Mouse (Mus musculus): ENCODE results near the gene Xbp1.
"Not testable (repeated sequence)": the region's sequence is repeated elsewhere in the genome, so short reads cannot be mapped to it uniquely, and the experiment has no call there.

The Xbp1 gene

DNA sequence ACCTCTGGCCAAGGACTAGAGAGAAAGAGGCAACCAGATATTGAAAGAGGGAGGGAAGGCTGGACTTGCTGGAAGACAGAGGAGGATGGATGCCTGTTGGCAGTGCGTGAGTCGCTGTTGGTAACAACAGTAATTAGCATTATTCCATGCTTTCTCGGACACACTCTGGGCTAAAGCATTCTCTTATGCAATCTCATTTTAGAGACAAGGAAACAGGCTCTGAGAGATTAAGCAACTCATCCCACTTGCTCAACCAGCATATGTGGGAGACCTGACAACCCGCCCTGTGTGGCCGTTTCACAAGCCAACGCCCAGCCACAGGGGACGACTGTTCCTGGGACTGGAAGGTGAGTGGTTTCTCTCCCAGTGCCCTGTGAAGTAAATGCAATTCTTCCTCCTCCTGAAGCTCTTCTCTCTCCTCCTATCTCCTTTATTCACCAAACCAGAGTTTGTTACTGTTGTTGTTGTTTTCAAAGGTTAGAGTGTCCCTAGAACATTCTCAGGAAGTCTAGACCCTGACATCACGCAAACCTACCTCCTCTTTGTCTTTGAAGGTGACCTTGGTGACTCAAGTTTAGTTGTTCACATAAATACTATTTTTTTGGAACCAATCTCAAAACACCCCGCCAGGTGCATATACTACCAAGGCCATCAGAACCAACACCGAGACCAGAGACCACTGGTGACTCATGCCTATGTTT, 18.0 kb upstream of the Xbp1 start:
- no peak for DNase-seq (ENCODE audit: low read depth)

DNA sequence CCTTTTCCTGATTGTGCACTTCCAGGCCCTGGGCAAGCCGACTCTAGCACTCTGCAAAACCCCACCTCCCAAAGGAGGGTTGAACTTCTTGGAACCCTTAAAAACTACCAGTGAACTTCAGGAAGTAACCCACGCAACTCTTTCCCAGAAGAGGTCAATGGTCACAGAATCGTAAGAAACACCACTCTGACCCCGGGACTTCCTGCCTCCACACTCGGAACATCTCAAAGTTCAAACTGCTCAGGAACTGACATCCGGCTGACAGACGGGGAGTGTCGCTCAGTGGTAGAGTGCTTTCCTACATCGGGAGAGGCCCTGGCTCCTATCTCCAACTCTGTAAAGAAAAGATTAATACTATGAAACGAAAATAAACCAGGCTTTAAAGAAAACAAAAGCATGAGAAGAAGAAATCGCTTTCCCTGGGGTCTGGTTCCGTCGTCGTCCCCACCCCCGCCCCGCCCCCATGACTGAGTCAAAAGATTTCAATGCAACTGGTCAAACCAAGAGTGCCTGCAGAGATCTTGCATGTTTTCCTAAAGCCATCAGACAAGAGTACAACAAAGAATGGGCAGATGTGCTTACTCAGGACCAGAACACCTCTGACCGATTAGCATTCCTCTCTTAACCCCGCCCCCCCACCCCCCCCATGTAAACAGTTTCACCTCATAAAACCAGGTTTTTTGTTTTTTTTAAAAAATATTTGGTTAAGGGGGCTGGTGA, 14.4 kb upstream of the Xbp1 start:
- no peak for DNase-seq (ENCODE audit: low read depth)

DNA sequence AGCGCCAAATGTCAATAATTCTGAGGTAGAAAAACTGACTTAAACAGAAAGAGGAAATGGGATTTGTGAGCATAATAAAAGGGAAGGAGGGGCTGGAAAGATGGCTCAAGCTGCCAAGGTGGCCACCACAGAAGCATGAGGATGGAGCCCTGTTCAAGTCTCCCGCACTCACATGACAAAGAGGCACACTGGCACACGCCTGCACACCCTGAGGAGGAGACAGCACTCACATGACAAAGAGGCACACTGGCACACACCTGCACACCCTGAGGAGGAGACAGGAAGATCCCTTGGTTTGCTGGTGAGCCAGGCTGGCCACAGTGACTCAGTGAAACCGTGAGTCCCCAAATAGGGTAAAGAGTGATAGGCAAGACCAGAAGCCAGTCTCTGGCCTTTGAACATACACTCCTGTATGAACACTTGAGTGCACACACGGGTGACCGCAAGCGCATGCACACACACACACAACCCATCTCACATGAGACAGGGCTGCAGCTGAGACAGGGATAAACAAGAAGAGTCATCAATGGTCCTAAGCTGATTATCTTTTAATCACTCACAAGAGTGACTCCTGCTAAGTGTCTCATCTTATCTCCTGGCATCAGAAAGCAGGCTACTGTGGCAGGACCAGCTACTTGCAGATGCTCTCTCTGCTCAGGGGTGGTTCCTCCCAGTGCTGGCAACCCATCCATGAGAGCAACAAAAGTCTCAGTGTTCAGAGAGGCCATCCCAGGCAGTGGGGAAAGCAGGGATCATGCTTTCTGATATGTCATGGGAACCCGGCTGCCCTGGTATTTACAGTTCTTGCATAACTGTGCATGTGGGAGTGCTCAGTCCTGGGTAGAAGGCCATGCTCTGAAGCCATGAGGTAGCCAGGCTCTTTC, 11.0 kb upstream of the Xbp1 start:
- peak; percentile 65 for DNase-seq (ENCODE audit: low read depth)

DNA sequence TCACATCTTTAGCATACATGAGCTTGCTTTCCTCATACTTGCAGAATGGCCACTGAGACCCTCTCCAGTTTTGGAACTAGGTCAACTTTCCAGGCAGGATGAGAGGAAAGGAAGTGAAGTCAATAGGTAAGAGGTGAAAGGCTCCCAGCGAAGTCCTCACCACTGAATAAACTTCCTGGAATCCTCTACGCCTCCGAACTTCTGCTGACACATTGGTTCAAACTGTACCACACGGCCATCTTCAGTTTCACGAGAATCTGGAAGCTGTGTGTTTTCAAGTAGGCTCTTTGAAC, 10.4 kb upstream of the Xbp1 start:
- no peak for DNase-seq (ENCODE audit: low read depth)

DNA sequence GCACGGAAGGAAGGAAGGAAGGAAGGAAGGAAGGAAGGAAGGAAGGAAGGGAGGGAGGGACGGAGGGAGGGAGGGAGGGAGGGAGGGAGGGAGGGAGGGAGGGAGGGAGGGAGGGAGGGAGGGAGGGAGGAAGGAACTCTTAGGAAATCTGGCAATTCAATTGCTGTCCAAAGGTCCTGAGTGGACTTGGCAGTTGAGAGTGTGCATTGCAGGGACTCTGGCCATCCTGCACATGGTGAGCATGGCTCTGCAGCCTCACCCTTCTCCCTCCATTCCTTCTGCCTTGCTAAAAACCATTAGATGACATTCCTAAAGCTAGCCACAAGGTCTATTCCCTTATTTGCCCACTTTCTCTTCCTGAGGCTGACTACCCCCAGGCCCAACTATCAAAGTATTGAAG, 9.8 kb upstream of the Xbp1 start:
- DNase-seq (ENCODE audit: low read depth): not testable (repeated sequence)

DNA sequence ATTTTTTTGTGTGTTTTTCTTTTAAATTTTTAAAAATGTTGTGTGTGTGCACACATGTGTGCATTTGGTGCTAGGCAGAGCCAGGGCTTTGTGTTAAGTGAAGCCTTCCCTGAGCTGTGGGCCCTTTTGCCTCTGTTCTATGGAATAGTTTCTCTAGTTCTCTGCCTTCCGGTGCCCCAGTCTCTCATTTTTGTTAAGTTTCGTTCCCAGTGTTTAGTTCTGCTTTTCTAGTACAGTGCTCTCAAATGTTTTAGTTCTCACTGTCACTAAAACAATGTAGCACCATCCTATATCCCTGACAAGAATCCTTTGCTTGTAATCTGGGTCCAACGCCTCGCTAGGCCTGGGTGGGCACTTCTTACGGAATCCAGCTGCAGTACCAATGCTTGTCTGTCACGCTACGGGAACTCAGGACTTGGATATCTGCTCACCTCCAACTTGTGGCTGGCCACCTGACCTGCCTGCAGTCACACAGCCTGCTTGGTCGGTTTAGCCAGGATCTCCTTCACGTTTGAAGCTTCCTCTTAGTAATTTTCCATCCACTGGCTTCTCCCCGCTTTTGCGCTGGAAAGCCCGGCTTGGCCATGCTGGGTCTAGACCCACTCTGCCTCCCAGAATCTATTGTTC, 8.2 kb upstream of the Xbp1 start:
- DNase-seq (ENCODE audit: low read depth): no peak

DNA sequence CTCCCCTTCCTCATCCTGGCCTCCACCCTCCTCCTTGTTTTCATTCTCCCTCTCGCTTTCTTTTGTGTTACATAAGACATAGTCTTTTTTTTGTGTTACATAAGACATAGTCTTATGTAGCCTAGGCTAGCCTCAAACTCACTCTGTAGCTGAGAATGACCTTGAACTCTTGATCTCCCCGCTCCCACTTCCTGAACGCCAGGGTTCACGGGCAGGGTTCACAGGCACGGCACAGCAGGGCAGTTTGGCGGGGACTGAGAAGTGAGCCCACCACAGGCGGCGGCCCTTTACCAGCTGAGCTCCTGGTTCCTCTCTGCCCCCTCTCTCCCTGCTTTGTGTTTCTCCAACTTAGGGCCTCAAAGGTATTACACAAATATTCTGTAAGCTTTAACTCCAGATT, 7.5 kb upstream of the Xbp1 start:
- DNase-seq (ENCODE audit: low read depth): no peak

DNA sequence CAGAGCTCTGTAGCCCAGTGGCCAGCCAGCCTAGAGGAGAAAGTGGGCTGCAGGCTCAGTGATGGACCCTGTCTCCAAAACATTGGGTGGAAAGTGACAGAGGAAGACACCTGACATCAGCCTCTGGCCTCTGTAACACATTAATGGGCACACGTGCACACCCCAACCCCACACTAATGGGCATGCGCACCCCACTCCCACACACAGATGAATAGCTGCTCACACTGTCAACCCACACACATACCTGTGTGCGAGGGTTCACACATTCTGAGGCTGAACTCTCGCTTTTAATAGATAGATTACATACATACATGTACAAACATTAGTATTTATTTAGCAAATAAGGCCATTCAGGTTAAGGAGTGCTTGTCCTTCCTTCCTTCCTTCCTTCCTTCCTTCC, 6.4 kb upstream of the Xbp1 start:
- DNase-seq (ENCODE audit: low read depth): no peak

DNA sequence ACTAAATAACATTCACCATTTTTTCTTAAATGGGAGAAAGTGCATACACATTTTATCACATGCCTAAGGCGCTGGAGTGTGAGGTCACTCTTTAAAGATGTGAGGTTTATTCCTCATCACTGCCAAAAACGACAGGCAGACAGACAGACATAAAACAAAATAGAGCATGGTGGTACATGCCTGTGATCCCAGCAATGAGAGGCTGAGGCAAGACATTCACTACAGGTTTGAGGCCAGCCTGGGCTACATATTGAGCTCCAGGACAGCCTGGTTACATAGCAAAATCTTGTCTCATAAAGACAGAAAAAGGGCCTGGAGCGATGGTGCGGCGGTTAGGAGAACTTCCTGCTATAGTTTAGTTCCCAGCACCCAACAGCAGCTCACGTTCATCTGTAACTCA, 5.3 kb upstream of the Xbp1 start:
- no peak for DNase-seq (ENCODE audit: low read depth)

DNA sequence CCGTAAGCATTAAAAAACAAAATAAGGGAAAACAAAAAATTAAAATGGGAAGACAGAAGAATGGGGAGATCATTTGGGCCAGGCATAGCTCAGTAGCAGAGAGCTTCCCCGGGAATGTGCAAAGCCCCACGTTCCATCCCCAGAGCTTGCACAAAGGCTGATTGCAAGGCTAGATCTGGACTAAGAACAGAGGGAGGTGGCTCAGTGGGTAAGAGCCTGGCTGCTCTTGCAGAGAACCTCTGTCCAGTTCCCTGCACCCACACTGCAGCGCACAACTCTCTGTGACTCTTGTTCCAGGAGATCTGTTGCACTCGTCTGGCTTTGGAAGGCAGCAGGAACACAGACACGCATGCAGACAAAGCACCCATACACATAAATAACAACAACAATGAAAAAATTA, 4.8 kb upstream of the Xbp1 start:
- no peak for DNase-seq (ENCODE audit: low read depth)

DNA sequence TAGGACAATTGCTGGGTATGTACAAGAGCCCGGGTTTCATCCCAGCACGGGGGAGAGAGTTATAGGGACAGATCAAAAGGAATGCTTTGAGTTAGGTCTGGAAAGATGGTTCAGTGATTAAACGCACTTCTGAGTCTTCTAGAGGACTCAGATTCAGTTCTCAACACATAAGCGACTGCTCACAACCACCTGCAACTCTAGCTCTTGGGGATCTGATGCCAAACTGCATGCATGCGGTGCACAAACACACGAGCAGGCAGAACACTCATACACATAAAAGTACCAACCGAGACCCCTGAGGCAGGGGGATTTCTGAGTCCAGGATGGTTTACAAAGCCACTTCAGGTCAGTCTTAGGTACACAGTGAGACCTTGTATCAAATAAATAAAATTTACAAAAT, 4.3 kb upstream of the Xbp1 start:
- no peak for DNase-seq (ENCODE audit: low read depth)

DNA sequence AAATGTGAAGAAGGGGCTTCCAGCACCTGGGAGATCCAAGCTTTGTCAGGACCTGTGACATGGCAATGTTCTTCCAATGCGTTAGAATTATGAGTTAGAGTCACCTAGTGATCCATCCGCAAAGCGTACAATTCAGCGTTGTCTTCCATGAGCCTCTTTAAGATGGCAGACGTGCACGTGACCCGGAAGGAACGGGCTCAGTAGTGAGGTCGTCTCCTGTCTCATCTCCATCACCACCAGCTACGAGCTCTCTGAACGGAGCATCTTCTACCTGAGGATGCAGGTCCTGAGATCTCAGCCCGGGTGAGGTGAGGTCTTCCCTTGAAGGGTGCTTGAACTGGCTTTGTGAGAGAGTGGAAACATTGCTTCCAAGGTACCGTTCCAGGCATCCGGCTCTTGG, 3.8 kb upstream of the Xbp1 start:
- DNase-seq (ENCODE audit: low read depth): no peak

DNA sequence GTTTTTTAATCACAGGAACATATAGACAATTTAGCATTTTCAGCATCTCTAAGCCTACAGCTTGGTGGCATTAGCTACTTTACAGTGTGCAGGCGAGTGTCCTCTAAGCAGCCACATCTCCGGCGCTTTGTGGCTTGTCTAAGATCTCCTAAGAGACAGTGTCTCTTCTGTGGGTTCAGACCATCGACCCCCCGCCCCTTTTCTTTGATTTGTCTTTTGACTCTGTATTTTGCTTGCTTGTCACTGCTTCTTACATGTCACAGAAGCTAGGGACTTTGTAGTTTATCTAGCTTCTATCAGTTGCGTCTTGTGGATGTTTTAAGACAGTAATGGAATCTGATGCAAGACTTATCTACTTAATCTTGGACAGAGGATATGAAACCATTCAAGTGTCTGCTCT, 3.1 kb upstream of the Xbp1 start:
- no peak for DNase-seq (ENCODE audit: low read depth)

DNA sequence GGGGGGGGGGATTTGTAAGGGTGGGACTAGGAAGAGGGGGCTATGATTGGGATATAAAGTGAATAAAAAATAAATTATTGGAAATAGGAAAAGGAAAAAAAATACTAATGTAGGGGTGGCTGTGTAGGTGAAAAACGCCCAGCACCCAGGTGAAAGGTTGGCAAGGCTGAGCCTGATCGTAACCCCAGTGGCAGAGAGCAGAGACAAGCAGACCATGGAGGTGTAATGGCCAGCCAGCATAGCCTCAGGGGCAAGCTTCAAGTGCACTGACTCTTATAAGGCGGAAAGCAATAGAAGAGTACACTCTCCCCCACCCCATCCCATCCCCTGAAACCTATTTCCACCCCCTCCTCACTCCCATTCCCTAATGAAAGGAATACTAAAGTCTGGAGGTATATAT, 778 bp upstream of the Xbp1 start:
- no peak for DNase-seq (ENCODE audit: low read depth)

DNA sequence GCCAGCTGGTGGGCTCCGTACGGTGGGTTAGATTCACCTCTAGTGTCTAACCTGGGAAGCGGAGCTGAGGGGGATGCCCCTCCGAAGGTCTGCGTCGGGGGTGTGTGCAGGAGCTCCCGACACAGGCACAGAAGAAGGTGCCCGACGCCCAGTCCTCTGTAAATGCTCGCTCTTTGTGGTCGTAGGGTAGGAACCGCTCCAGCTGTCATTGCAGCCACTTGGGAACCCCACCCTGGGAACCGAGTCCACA, 732 bp downstream of the Xbp1 start:
- DNase-seq (ENCODE audit: low read depth): no peak

DNA sequence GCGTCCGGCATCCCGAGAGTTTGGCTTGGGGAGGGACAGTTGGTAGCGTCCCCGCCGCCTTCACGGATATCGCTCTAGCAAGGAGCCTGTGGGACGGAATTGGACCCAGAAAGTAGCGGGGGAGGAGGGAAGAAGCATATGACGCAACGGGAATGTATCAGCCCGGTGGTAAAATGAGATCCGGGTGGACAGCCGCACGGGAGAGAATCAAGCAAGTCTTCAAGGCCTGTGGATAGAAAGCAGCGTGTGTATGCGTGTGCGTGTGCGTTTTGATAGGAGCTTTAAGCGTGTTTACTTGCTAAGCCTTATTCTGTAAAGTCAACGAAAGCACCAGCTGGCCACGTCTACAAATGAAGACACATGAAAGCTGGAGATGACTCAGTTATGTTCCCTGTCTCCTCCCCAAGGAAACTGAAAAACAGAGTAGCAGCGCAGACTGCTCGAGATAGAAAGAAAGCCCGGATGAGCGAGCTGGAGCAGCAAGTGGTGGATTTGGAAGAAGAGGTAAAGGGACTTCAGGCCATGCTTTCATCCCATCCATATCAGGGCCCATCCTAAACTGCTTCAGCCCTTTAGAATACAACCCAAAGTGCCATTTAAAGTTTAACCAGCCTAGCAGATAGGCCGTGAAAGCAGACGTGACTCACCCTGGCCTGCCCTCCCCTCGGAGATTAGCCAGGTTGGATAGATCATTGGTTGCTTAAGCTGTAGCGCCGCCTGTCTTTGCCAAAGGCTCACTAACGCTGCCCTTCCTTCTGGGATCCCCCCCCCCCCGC, 1.2 kb downstream of the Xbp1 start:
- peak; percentile 81 for DNase-seq (ENCODE audit: low read depth)

DNA sequence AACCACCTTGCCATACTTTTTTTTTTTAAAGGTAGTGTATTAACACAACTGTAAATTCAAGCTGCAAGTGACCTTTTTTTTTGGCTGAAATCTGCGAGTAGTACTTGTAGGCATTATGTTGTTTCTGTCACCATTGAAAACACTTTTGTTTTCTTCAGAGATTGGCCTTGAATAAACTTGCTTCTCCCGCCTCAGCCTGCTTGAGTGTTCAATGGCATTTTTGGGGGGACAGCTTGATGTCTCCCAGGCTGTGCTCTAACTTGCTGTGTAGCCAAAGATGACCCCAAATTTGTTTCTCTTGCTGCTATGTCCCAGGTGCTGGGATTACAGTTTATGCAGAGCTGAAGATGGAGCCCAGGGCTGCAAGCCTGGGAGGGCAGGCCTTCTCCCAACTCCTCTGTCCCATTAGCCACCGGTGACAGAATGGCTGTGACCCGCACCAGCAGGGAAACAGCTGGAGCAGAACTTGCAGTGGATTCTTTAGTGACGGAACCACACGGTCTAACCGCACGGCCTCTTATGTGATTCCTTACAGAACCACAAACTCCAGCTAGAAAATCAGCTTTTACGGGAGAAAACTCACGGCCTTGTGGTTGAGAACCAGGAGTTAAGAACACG, 2.4 kb downstream of the Xbp1 start:
- DNase-seq (ENCODE audit: low read depth): no peak

DNA sequence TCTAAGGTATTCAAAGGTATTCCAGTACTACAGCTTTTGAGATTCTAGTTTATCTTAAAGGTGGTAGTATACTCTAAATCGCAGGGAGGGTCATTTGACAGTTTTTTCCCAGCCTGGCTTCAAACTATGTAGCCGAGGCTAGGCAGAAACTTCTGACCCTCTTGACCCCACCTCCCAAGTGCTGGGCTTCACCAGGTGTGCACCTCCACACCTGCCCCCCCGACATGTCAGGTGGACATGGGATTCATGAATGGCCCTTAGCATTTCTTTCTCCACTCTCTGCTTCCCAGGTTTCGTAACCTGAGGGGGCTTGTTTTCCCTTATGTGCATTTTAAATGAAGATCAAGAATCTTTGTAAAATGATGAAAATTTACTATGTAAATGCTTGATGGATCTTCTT, 5.0 kb downstream of the Xbp1 start:
- DNase-seq (ENCODE audit: low read depth): no peak

DNA sequence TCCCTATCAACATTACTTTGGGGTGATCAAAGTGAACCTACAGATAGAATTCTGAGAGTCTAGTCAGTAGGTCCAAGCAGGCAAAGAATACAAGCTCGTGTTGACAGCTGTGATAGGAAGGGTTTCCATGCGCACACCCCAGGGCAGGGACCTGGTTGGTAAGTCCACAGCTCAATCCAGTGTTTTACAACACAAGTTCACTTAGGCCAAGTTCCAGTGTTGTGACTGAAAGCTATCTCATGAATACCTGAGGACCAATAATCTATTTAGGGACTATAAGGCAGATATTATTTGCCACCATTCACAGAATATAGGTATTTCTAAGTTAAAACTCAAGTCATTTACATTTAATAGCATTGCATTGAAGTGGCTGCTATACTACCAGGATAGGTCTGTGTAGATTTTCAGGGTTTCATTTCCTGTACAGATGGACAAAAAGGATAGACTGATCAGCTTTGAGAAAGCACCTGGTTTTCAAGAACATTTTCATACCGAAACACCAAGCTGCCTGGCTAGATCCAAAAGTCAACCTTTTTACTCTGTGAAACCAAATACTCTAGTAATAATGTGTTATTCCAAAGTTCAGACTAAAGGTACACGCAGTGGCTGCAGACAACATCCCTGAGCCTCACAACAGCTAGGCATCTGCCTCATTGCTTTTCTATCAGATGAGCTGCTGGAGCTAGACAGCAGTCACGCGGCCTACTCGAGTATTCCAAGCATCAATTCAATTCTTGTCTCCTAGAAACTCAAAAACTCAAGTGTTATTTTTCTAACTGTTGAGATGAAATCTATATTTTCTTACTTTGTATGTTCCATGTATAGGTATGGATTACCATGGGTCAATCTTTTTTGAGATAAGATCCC, 6.3 kb downstream of the Xbp1 start:
- no peak for DNase-seq (ENCODE audit: low read depth)

DNA sequence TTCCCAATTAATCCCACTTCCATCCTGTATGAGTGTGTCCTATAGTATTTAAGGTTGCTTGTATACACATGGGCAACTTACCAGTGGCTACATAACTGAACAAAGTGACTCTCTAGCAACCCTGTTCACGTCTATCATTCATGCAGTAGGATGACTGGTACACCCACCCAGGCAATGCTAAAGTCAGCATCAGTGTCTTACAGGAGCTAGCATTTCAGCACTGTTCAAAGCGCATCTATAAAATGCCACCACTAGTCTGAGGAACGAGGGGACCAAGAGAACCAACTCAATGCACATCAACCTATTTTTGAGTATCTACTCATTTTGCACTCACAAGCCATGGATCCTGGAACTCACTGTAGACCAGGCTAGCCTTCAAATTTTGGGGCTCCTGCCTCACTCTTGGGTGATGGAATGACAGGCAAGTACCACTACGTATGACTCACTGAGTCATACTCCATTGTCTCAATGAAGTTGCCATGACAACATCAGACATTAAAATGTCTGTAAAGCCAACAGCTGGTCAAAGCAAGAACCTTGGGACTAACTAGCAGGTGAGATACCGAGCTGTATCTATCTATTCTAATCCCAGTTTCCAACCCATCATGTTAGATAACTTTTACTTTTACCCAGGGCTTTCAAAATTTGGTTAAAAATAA, 7.5 kb downstream of the Xbp1 start:
- DNase-seq (ENCODE audit: low read depth): no peak

Data from fibroblast of lung, adult 2 months (primary cell).